In genomic region chr5:124180500-124181167, GRCm38 (mm10) we compare ENCODE assay signal across 26 mouse cellular contexts.
DNase-seq lines count a peak whose midpoint lies in the region; ATAC-seq and TF ChIP-seq lines count a peak whose summit lies in the region.
"Had no signal": no experiment of that assay in that cellular context is flagged by ENCODE, and none has a peak within 500 bp of the region (broad histone marks: within the 10 kb centered on the region; RNA-seq: fewer than 3 reads in every experiment).

No protein-coding gene starts in this region.

- peak; percentile 53; the same call in 1 of the 2 replicates for ATAC-seq in intestine, embryonic 14.5 days (replicated peaks; ENCODE audit: low FRiP score, low TSS enrichment, low read depth)
- no peak for ATAC-seq in intestine, embryonic 16.5 days
- ATAC-seq in liver, embryonic 16.5 days (ENCODE audit: low read depth), result no peak
- ATAC-seq: hindbrain, embryonic 16.5 days; lung, postnatal 0 days; midbrain, embryonic 16.5 days had no signal

- H3K36me3 ChIP-seq in heart, embryonic 10.5 days, result no peaks in the 10 kb centered on the region
- no peaks in the 10 kb centered on the region for H3K36me3 ChIP-seq in intestine, embryonic 14.5 days (ENCODE audit: control insufficient read depth, insufficient read depth, low read length)
- no peaks in the 10 kb centered on the region for H3K36me3 ChIP-seq in intestine, embryonic 16.5 days (ENCODE audit: control insufficient read depth, insufficient read depth, low read length)
- no peaks in the 10 kb centered on the region for H3K36me3 ChIP-seq in liver, embryonic 16.5 days (ENCODE audit: control insufficient read depth, insufficient read depth)
- H3K36me3 ChIP-seq: embryonic facial prominence, embryonic 10.5 days; hindbrain, embryonic 10.5 days; liver, embryonic 13.5 days; midbrain, embryonic 10.5 days; neural tube, embryonic 13.5 days had no signal

- WGBS in heart, embryonic 10.5 days, result 65% methylated on average over 12 of the region's 12 CpGs
- 73% methylated on average over 12 of the region's 12 CpGs for WGBS in intestine, embryonic 14.5 days
- WGBS in intestine, embryonic 16.5 days, result 73% methylated on average over 12 of the region's 12 CpGs
- WGBS in liver, embryonic 16.5 days (ENCODE audit: insufficient replicate concordance), result 76% methylated on average over 12 of the region's 12 CpGs
- WGBS in lung, adult 2 months, result 86% methylated on average over 12 of the region's 12 CpGs

- no peaks in the 10 kb centered on the region for H3K27me3 ChIP-seq in heart, embryonic 10.5 days (ENCODE audit: insufficient read depth, poor library complexity, severe bottlenecking)
- H3K27me3 ChIP-seq in intestine, embryonic 14.5 days (replicated peaks; ENCODE audit: control insufficient read depth, insufficient read depth, low read length), result no peaks in the 10 kb centered on the region
- no peaks in the 10 kb centered on the region for H3K27me3 ChIP-seq in intestine, embryonic 16.5 days (replicated peaks; ENCODE audit: control insufficient read depth, insufficient read depth, low read length)
- no peaks in the 10 kb centered on the region for H3K27me3 ChIP-seq in liver, embryonic 16.5 days (ENCODE audit: control insufficient read depth, insufficient read depth, low read depth, low read length)
- H3K27me3 ChIP-seq: liver, embryonic 13.5 days had no signal

- peak overlapping the region; percentile 31; the same call in 1 of the 2 replicates for H3K27ac ChIP-seq in heart, embryonic 10.5 days
- no peak overlapping the region for H3K27ac ChIP-seq in intestine, embryonic 14.5 days (ENCODE audit: low read depth)
- H3K27ac ChIP-seq in intestine, embryonic 16.5 days (ENCODE audit: low read length), result no peak overlapping the region
- peak overlapping the region; percentile 51; the same call in 1 of the 2 replicates for H3K27ac ChIP-seq in liver, embryonic 16.5 days (ENCODE audit: low read length)
- H3K27ac ChIP-seq: embryonic facial prominence, embryonic 10.5 days; hindbrain, embryonic 10.5 days; midbrain, embryonic 10.5 days; neural tube, embryonic 13.5 days had no signal

- no peaks in the 10 kb centered on the region for H3K9me3 ChIP-seq in heart, embryonic 10.5 days
- H3K9me3 ChIP-seq in intestine, embryonic 14.5 days (ENCODE audit: control insufficient read depth, low read length), result no peaks in the 10 kb centered on the region
- no peaks in the 10 kb centered on the region for H3K9me3 ChIP-seq in intestine, embryonic 16.5 days (ENCODE audit: control insufficient read depth, low read length)
- H3K9me3 ChIP-seq in liver, embryonic 16.5 days (replicated peaks; ENCODE audit: control insufficient read depth, low read length), result no peaks in the 10 kb centered on the region
- H3K9me3 ChIP-seq: embryonic facial prominence, embryonic 10.5 days; hindbrain, embryonic 10.5 days; liver, embryonic 13.5 days; midbrain, embryonic 10.5 days; neural tube, embryonic 13.5 days had no signal

- H3K9ac ChIP-seq in intestine, embryonic 14.5 days (ENCODE audit: low read length), result no peak overlapping the region
- no peak overlapping the region for H3K9ac ChIP-seq in intestine, embryonic 16.5 days (ENCODE audit: low read depth, low read length)
- no peak overlapping the region for H3K9ac ChIP-seq in liver, embryonic 16.5 days (ENCODE audit: low read depth, low read length)
- H3K9ac ChIP-seq: neural tube, embryonic 13.5 days had no signal

- no peak for TF ChIP-seq CTCF in lung, adult 2 months (IDR thresholded peaks at IDR 0.05; ENCODE audit: insufficient read depth, low read length)

- H3K4me3 ChIP-seq in heart, embryonic 10.5 days, result no peak overlapping the region
- no peak overlapping the region for H3K4me3 ChIP-seq in intestine, embryonic 14.5 days (ENCODE audit: low read depth, low read length)
- H3K4me3 ChIP-seq in intestine, embryonic 16.5 days (ENCODE audit: low read length), result no peak overlapping the region
- H3K4me3 ChIP-seq in liver, embryonic 16.5 days (ENCODE audit: low read depth, low read length), result no peak overlapping the region
- no peak overlapping the region for H3K4me3 ChIP-seq in lung, adult 2 months (replicated peaks; ENCODE audit: extremely low read depth, low read depth, low read length)
- H3K4me3 ChIP-seq: embryonic facial prominence, embryonic 10.5 days; hindbrain, embryonic 10.5 days; liver, embryonic 13.5 days; midbrain, embryonic 10.5 days; myocyte; neural tube, embryonic 13.5 days had no signal

- H3K4me1 ChIP-seq in heart, embryonic 10.5 days, result peaks cover 64% of the 10 kb centered on the region
- H3K4me1 ChIP-seq in intestine, embryonic 14.5 days (replicated peaks; ENCODE audit: control insufficient read depth, insufficient read depth, low read length), result no peaks in the 10 kb centered on the region
- peaks cover 15% of the 10 kb centered on the region; the same call in 1 of the 2 replicates for H3K4me1 ChIP-seq in intestine, embryonic 16.5 days (ENCODE audit: control insufficient read depth, insufficient read depth, low read length)
- peaks cover 33% of the 10 kb centered on the region for H3K4me1 ChIP-seq in liver, embryonic 16.5 days (ENCODE audit: control insufficient read depth, low read depth, low read length)
- peaks cover 8% of the 10 kb centered on the region; the same call in 1 of the 2 replicates for H3K4me1 ChIP-seq in lung, adult 2 months (ENCODE audit: control insufficient read depth, insufficient read depth, low read length)

- H3K4me2 ChIP-seq in intestine, embryonic 14.5 days (ENCODE audit: low read length), result no peak overlapping the region
- H3K4me2 ChIP-seq in intestine, embryonic 16.5 days (ENCODE audit: low read depth, low read length), result no peak overlapping the region
- no peak overlapping the region; the same call in 1 of the 2 replicates for H3K4me2 ChIP-seq in liver, embryonic 16.5 days (ENCODE audit: low read depth, low read length)
- H3K4me2 ChIP-seq: neural tube, embryonic 13.5 days had no signal

- no peak for DNase-seq in heart, embryonic 10.5 days (ENCODE audit: low spot score)
- DNase-seq in heart, adult 9 months (ENCODE audit: low spot score in 2 of 2), result no peak
- no peak for DNase-seq in intestine, embryonic 14.5 days (ENCODE audit: low spot score)
- no peak for DNase-seq in liver
- no peak for DNase-seq in lung, adult 2 months
- DNase-seq: cerebellum, adult 11 months; cerebellum, postnatal 10 days; gastrocnemius, postnatal 25 days; kidney, adult 18-20 months; kidney, postnatal 10 days; layer of hippocampus, postnatal 36 days; liver, embryonic 13.5 days; retina, postnatal 1 day; right cerebral cortex, postnatal 25 days; spleen, adult 18-20 months; thymus, postnatal 25 days had no signal

- TF ChIP-seq POLR2A in lung, adult 2 months (IDR thresholded peaks at IDR 0.05; ENCODE audit: borderline replicate concordance, extremely low read depth, low read depth, low read length), result no peak

Comparison
In these comparisons a context has a peak if more than half of its experiments do, and no peak if none do; other contexts are left out.
1. H3K27ac ChIP-seq: peak in heart, embryonic 10.5 days (single experiment) and liver, embryonic 16.5 days (single experiment); none in intestine, embryonic 14.5 days (single experiment) and intestine, embryonic 16.5 days (single experiment).